Mouse (Mus musculus): ENCODE data around the gene Ppdpf. TPM values are rescaled to one million over a fixed set of nuclear protein-coding genes. Genes with fewer than 3 reads are reported as not detected.
"Not testable (repeated sequence)": the region's sequence is repeated elsewhere in the genome, so short reads cannot be mapped to it uniquely, and the experiment has no call there.

Gene Ppdpf
- polyA plus RNA-seq, 1 experiment from 2014 or later: 115 TPM

GRCm38 (mm10) chr2:181166469-181166868, 20.6 kb upstream of the Ppdpf start:
- no peak overlapping the region for H3K4me3 ChIP-seq
- peaks cover 14% of the 10 kb centered on the region for H3K27me3 ChIP-seq (replicated peaks)
- no peak overlapping the region for H3K4me2 ChIP-seq
- no peaks in the 10 kb centered on the region for H3K9me3 ChIP-seq (replicated peaks)
- no peak overlapping the region for H3K9ac ChIP-seq
- H3K27ac ChIP-seq: no peak overlapping the region
- no peak for ATAC-seq
- WGBS (ENCODE audit: insufficient replicate concordance): 73% methylated on average over 5 of the region's 5 CpGs
- no peaks in the 10 kb centered on the region for H3K4me1 ChIP-seq
- no peaks in the 10 kb centered on the region for H3K36me3 ChIP-seq

- no peak overlapping the region for H3K27ac ChIP-seq
- ATAC-seq: no peak
- H3K4me2 ChIP-seq: no peak overlapping the region
- peaks cover 8% of the 10 kb centered on the region; the same call in 1 of the 2 replicates for H3K27me3 ChIP-seq (replicated peaks)
- H3K9ac ChIP-seq: no peak overlapping the region
- H3K4me1 ChIP-seq: no peaks in the 10 kb centered on the region
- H3K36me3 ChIP-seq: no peaks in the 10 kb centered on the region
- WGBS (ENCODE audit: insufficient replicate concordance): 64% methylated on average over 3 of the region's 3 CpGs
- no peak overlapping the region for H3K4me3 ChIP-seq
- no peaks in the 10 kb centered on the region for H3K9me3 ChIP-seq (replicated peaks)
Observed at GRCm38 (mm10) chr2:181174646-181175045, 12.4 kb upstream of the Ppdpf start.

GRCm38 (mm10) chr2:181178015-181178414, 9.0 kb upstream of the Ppdpf start:
- no peak overlapping the region for H3K27ac ChIP-seq
- no peaks in the 10 kb centered on the region for H3K36me3 ChIP-seq
- no peaks in the 10 kb centered on the region for H3K4me1 ChIP-seq
- H3K9ac ChIP-seq: no peak overlapping the region
- no peak overlapping the region for H3K4me2 ChIP-seq
- H3K27me3 ChIP-seq (replicated peaks): peaks cover 23% of the 10 kb centered on the region
- no peak for ATAC-seq
- H3K4me3 ChIP-seq: no peak overlapping the region
- WGBS (ENCODE audit: insufficient replicate concordance): 52% methylated on average over 3 of the region's 3 CpGs
- H3K9me3 ChIP-seq (replicated peaks): no peaks in the 10 kb centered on the region

- H3K4me3 ChIP-seq: no peak overlapping the region
- no peak overlapping the region for H3K9ac ChIP-seq
- WGBS (ENCODE audit: insufficient replicate concordance): 40% methylated on average over 5 of the region's 5 CpGs
- H3K27ac ChIP-seq: no peak overlapping the region
- no peak for ATAC-seq
- no peaks in the 10 kb centered on the region for H3K9me3 ChIP-seq (replicated peaks)
- H3K27me3 ChIP-seq (replicated peaks): peaks cover 23% of the 10 kb centered on the region
- no peaks in the 10 kb centered on the region for H3K4me1 ChIP-seq
- H3K36me3 ChIP-seq: no peaks in the 10 kb centered on the region
- H3K4me2 ChIP-seq: no peak overlapping the region
Observed at GRCm38 (mm10) chr2:181178471-181178870, 8.6 kb upstream of the Ppdpf start.

GRCm38 (mm10) chr2:181180898-181181297, 6.1 kb upstream of the Ppdpf start:
- Histone ChIP-seq H3K9ac (no peak overlapping the region), H3K9me3 (replicated peaks) (no peaks in the 10 kb centered on the region)

GRCm38 (mm10) chr2:181186635-181187034, 412 bp upstream of the Ppdpf start:
- Histone ChIP-seq H3K4me1 (peaks cover 23% of the 10 kb centered on the region), H3K4me2 (peak overlapping the region; percentile 98), H3K9me3 (replicated peaks) (no peaks in the 10 kb centered on the region), H3K4me3 (peak overlapping the region; percentile 82), H3K27ac (peak overlapping the region; percentile 85), H3K27me3 (replicated peaks) (peaks cover 4% of the 10 kb centered on the region), H3K9ac (peak overlapping the region; percentile 82; the same call in 1 of the 2 replicates), H3K36me3 (peaks cover 8% of the 10 kb centered on the region; the same call in 1 of the 2 replicates)
- under 1% methylated on average over 14 of the region's 14 CpGs for WGBS (ENCODE audit: insufficient replicate concordance)
- peak; percentile 79 for ATAC-seq

More at GRCm38 (mm10) chr2:181180898-181181297, 6.1 kb upstream of the Ppdpf start:
- Histone ChIP-seq H3K4me1 (no peaks in the 10 kb centered on the region), H3K4me3 (no peak overlapping the region), H3K36me3 (no peaks in the 10 kb centered on the region), H3K27ac (no peak overlapping the region), H3K4me2 (no peak overlapping the region), H3K27me3 (replicated peaks) (peaks cover 23% of the 10 kb centered on the region)
- no peak for ATAC-seq
- 64% methylated on average over 6 of the region's 6 CpGs for WGBS (ENCODE audit: insufficient replicate concordance)

- Histone ChIP-seq H3K27me3 (replicated peaks) (no peaks in the 10 kb centered on the region), H3K27ac (peak overlapping the region; percentile 85), H3K4me3 (peak overlapping the region; percentile 82; the same call in 1 of the 2 replicates), H3K4me1 (peaks cover 23% of the 10 kb centered on the region), H3K4me2 (peak overlapping the region; percentile 98), H3K9ac (peak overlapping the region; percentile 18; the same call in 1 of the 2 replicates), H3K36me3 (peaks cover 8% of the 10 kb centered on the region; the same call in 1 of the 2 replicates), H3K9me3 (replicated peaks) (no peaks in the 10 kb centered on the region)
- 65% methylated on average over 2 of the region's 2 CpGs for WGBS (ENCODE audit: insufficient replicate concordance)
- no peak for ATAC-seq
Observed at GRCm38 (mm10) chr2:181188681-181189080, 1.6 kb downstream of the Ppdpf start.

GRCm38 (mm10) chr2:181189321-181189720, 2.3 kb downstream of the Ppdpf start:
- peaks cover under 1% of the 10 kb centered on the region; the same call in 1 of the 2 replicates for H3K27me3 ChIP-seq (replicated peaks)
- no peaks in the 10 kb centered on the region for H3K9me3 ChIP-seq (replicated peaks)
- ATAC-seq: no peak
- H3K4me3 ChIP-seq: no peak overlapping the region
- H3K9ac ChIP-seq: no peak overlapping the region
- H3K27ac ChIP-seq: no peak overlapping the region
- H3K4me1 ChIP-seq: peaks cover 23% of the 10 kb centered on the region
- 69% methylated on average over 1 of the region's 1 CpGs for WGBS (ENCODE audit: insufficient replicate concordance)
- no peak overlapping the region for H3K4me2 ChIP-seq
- peaks cover 8% of the 10 kb centered on the region; the same call in 1 of the 2 replicates for H3K36me3 ChIP-seq

- not testable (repeated sequence) for H3K9me3 ChIP-seq (replicated peaks); H3K9ac ChIP-seq; H3K4me2 ChIP-seq; H3K27ac ChIP-seq; H3K36me3 ChIP-seq; H3K4me3 ChIP-seq; ATAC-seq
- H3K4me1 ChIP-seq: peaks cover 29% of the 10 kb centered on the region
- H3K27me3 ChIP-seq (replicated peaks): peaks cover 11% of the 10 kb centered on the region; the same call in 1 of the 2 replicates
- WGBS (ENCODE audit: insufficient replicate concordance): 54% methylated on average over 4 of the region's 4 CpGs
Observed at GRCm38 (mm10) chr2:181191385-181191784, 4.3 kb downstream of the Ppdpf start.

GRCm38 (mm10) chr2:181191936-181192335, 4.9 kb downstream of the Ppdpf start:
- H3K9ac ChIP-seq: no peak overlapping the region
- H3K36me3 ChIP-seq: peaks cover 8% of the 10 kb centered on the region; the same call in 1 of the 2 replicates
- ATAC-seq: no peak
- peaks cover 11% of the 10 kb centered on the region; the same call in 1 of the 2 replicates for H3K27me3 ChIP-seq (replicated peaks)
- H3K4me3 ChIP-seq: no peak overlapping the region
- peaks cover 32% of the 10 kb centered on the region for H3K4me1 ChIP-seq
- no peaks in the 10 kb centered on the region for H3K9me3 ChIP-seq (replicated peaks)
- WGBS (ENCODE audit: insufficient replicate concordance): 71% methylated on average over 4 of the region's 4 CpGs
- no peak overlapping the region for H3K27ac ChIP-seq
- H3K4me2 ChIP-seq: no peak overlapping the region

GRCm38 (mm10) chr2:181193044-181193443, 6.0 kb downstream of the Ppdpf start:
- Histone ChIP-seq H3K9ac (no peak overlapping the region), H3K27ac (no peak overlapping the region), H3K4me3 (no peak overlapping the region), H3K27me3 (replicated peaks) (peaks cover 14% of the 10 kb centered on the region; the same call in 1 of the 2 replicates), H3K4me1 (peaks cover 28% of the 10 kb centered on the region), H3K4me2 (no peak overlapping the region), H3K9me3 (replicated peaks) (no peaks in the 10 kb centered on the region), H3K36me3 (peaks cover 8% of the 10 kb centered on the region; the same call in 1 of the 2 replicates)
- 47% methylated on average over 3 of the region's 3 CpGs for WGBS (ENCODE audit: insufficient replicate concordance)
- no peak for ATAC-seq

GRCm38 (mm10) chr2:181196628-181197300, 9.7 kb downstream of the Ppdpf start:
- Histone ChIP-seq H3K27ac (no peak overlapping the region), H3K9me3 (replicated peaks) (no peaks in the 10 kb centered on the region), H3K4me3 (no peak overlapping the region), H3K9ac (no peak overlapping the region), H3K4me1 (peaks cover 12% of the 10 kb centered on the region), H3K4me2 (no peak overlapping the region), H3K27me3 (replicated peaks) (peaks cover 30% of the 10 kb centered on the region), H3K36me3 (no peaks in the 10 kb centered on the region)
- WGBS (ENCODE audit: insufficient replicate concordance): 54% methylated on average over 4 of the region's 4 CpGs
- ATAC-seq: peak; percentile 78

Data from liver, embryonic 12.5 days (tissue).